Mouse (Mus musculus) CD4-positive, CD25-positive, alpha-beta regulatory T cell, adult 2 months (primary cell): Measurements from ENCODE around the gene Wbp2nl.
"Not testable (repeated sequence)": the region's sequence is repeated elsewhere in the genome, so short reads cannot be mapped to it uniquely, and the experiment has no call there.

Experiments
- DNase-seq: peaks from one replicate; pipeline ENCODE4 v3.0.0-alpha.2; 2012; ENCODE audit warnings: low read depth, low spot score

The Wbp2nl gene

GRCm38 (mm10) chr15:82348258-82348998 is 49.7 kb downstream of the Wbp2nl start:
- DNase-seq = no peak

DNA sequence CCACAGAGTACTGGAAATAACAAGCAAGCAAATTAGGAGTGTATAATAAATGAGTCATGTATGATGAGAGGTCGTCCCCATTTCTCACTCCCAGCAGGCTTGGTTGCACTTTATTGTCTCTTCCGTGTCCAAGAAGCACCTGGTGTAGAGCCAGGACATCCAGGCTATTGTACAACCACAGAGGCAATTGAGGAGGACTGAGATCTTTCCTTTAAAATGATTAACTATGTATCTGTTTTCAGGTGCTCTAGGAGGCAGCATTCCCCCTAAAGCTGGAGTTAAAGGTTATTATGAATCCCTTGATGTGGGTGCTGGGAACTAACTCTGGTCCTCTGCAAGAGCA is 50.2 kb downstream of the Wbp2nl start:
- no peak for DNase-seq

- no peak for DNase-seq
Observed at GRCm38 (mm10) chr15:82350349-82350748, 51.6 kb downstream of the Wbp2nl start.

DNA sequence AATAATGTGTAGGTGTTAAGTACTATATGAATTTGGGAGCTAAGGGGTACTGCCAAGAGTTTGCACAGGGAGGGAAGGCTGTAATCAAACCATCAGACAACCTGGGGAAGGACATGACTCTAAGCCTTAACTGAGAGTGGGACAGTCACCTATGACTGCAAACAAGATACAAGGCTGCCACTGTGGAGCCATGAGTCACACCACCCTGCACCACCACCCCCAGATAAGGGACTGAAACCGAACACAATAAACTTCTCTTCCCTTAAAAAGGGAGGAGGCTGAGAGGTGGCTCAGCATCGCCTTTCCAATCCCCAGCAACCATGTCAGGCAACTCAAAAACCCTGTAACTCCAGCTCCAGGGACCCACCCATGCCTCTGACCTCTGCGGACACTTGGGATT is 52.7 kb downstream of the Wbp2nl start:
- DNase-seq = no peak

GRCm38 (mm10) chr15:82353078-82353744 is 54.5 kb downstream of the Wbp2nl start:
- no peak for DNase-seq

DNA sequence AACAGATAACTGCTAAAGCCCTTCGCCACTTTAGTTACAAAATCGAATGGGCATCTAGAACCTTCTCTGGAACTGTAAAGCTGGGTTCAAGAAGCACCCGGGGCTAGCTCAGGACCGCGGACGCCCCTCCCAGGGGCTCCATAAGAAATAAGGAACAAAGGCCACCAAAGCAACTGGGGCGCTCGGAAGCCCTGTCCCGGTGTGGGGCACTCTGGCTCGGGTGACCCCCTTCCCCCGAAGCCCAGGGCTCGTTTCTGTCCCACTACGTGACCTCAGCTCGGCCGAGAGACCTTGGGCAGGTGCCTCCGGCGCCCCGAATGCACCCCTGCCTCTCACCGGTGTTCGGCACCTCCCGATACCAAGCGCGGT is 55.0 kb downstream of the Wbp2nl start:
- DNase-seq = no peak

GRCm38 (mm10) chr15:82354126-82354945 is 55.6 kb downstream of the Wbp2nl start, which contains the start of gene Ndufa6:
Gene Ndufa6, minus strand, starts transcription at chr15:82354322.
- peak; percentile 100 for DNase-seq

GRCm38 (mm10) chr15:82358431-82359260 is 59.9 kb downstream of the Wbp2nl start:
- no peak for DNase-seq

DNA sequence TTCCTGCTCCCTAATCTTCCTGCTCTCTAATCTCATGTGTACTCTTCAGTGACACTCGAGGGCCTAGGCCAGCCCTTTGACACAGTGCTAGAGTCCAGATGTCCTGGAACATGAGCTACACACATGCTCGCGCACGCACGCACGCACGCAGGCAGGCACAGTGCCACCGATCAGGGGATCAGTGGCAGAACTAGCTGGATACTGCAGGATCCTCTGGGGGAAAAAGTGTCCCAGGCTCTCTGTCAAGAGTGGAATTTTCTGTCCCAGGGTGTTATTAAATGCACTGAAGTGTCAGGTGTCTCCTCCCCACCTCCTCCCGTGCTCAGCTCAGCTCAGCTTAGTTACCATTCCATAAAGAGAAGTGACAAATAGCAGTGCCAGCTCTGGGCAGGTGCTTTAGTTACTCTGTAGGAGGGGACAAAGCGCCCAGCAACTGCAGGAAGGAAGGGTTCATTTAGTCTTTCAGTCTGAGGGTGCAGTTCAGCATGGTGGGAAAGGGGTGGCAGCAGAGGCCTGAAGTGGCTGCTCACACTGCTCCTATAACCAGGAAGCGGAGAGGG is 62.8 kb downstream of the Wbp2nl start:
- peak; percentile 43 for DNase-seq

- no peak for DNase-seq
Observed at GRCm38 (mm10) chr15:82362234-82362633, 63.5 kb downstream of the Wbp2nl start.

- not testable (repeated sequence) for DNase-seq
Observed at GRCm38 (mm10) chr15:82363801-82364200, 65.0 kb downstream of the Wbp2nl start.
